Comparison of ENCODE assay signal across 7 mouse cellular contexts in the genomic region with DNA sequence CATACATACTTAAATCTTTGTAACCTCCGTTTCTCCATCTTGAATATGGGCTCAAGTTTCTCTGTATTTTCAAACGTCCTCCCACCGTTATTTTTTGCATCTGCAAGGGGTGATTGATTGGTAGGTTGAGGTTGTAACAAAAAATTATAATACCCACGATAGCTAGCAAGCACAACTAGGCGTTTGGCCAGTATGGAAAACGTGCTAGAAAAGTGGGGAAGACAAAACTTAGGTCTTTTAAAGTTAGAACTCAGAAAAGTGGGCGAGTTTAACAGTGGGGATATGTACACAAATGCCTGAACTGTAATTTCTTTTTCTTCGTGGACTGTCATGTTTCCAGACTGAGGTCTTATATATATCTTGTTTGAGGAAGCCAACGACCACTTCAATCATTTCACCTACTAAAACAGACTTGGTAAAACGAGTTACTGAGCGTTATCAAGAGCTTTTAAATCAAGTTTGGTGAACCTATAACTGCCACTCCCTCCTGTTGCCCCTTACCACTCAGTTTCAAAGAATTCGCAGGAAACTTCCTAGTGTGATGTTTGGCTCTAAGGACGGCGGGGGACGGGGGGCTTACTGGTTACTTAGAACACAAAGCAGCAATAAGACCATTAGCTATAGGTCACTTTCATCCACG. TPM values are rescaled to one million over a fixed set of nuclear protein-coding genes. Genes with fewer than 3 reads are reported as not detected.
DNase-seq lines count a peak whose midpoint lies in the region; ATAC-seq and TF ChIP-seq lines count a peak whose summit lies in the region.

No protein-coding gene starts in this region.

- H3K9ac ChIP-seq in lung, embryonic 14.5 days, result peak overlapping the region; percentile 67
- peak overlapping the region; percentile 76 for H3K9ac ChIP-seq in embryonic facial prominence, embryonic 13.5 days
- H3K9ac ChIP-seq in intestine, embryonic 15.5 days, result peak overlapping the region; percentile 64
- H3K9ac ChIP-seq in neural tube, embryonic 15.5 days (replicated peaks), result peak overlapping the region; percentile 69

- WGBS in lung, embryonic 14.5 days, result 30% methylated on average over 16 of the region's 16 CpGs
- WGBS in embryonic facial prominence, embryonic 13.5 days, result 36% methylated on average over 16 of the region's 16 CpGs
- WGBS in intestine, embryonic 15.5 days, result 31% methylated on average over 16 of the region's 16 CpGs
- 35% methylated on average over 16 of the region's 16 CpGs for whole genome bisulfite sequencing in neural tube, embryonic 15.5 days

- peak overlapping the region; percentile 96 for H3K27ac ChIP-seq in lung, embryonic 14.5 days (ENCODE audit: low read depth)
- H3K27ac ChIP-seq in embryonic facial prominence, embryonic 13.5 days, result peak overlapping the region; percentile 96
- H3K27ac ChIP-seq in intestine, embryonic 15.5 days, result peak overlapping the region; percentile 92
- H3K27ac ChIP-seq in neural tube, embryonic 15.5 days (replicated peaks), result peak overlapping the region; percentile 100

- no peaks in the 10 kb centered on the region for H3K27me3 ChIP-seq in lung, embryonic 14.5 days (ENCODE audit: insufficient read depth, low read length)
- H3K27me3 ChIP-seq in embryonic facial prominence, embryonic 13.5 days, result no peaks in the 10 kb centered on the region
- H3K27me3 ChIP-seq in intestine, embryonic 15.5 days (replicated peaks), result no peaks in the 10 kb centered on the region
- no peaks in the 10 kb centered on the region for H3K27me3 ChIP-seq in neural tube, embryonic 15.5 days (replicated peaks)

- peaks cover 13% of the 10 kb centered on the region; the same call in 1 of the 2 replicates for H3K4me1 ChIP-seq in lung, embryonic 14.5 days (ENCODE audit: insufficient read depth)
- H3K4me1 ChIP-seq in embryonic facial prominence, embryonic 13.5 days, result peaks cover 17% of the 10 kb centered on the region
- H3K4me1 ChIP-seq in intestine, embryonic 15.5 days (replicated peaks), result peaks cover 9% of the 10 kb centered on the region; the same call in 1 of the 2 replicates
- H3K4me1 ChIP-seq in neural tube, embryonic 15.5 days, result peaks cover 27% of the 10 kb centered on the region

- H3K4me3 ChIP-seq in lung, embryonic 14.5 days (ENCODE audit: low read depth, low read length), result peak overlapping the region; percentile 72
- peak overlapping the region; percentile 74 for H3K4me3 ChIP-seq in embryonic facial prominence, embryonic 13.5 days
- H3K4me3 ChIP-seq in intestine, embryonic 15.5 days (replicated peaks), result peak overlapping the region; percentile 63
- H3K4me3 ChIP-seq in neural tube, embryonic 15.5 days (replicated peaks), result peak overlapping the region; percentile 81

- H3K4me2 ChIP-seq in lung, embryonic 14.5 days, result peak overlapping the region; percentile 90
- peak overlapping the region; percentile 72 for H3K4me2 ChIP-seq in embryonic facial prominence, embryonic 13.5 days
- H3K4me2 ChIP-seq in intestine, embryonic 15.5 days (replicated peaks), result peak overlapping the region; percentile 71
- H3K4me2 ChIP-seq in neural tube, embryonic 15.5 days, result peak overlapping the region; percentile 80

- no peak for ATAC-seq in lung, embryonic 14.5 days (ENCODE audit: insufficient read depth)
- no peak for ATAC-seq in embryonic facial prominence, embryonic 13.5 days (ENCODE audit: insufficient number of reproducible peaks, insufficient read depth, low FRiP score, low TSS enrichment, low read depth)
- no peak for ATAC-seq in intestine, embryonic 15.5 days
- no peak for ATAC-seq in neural tube, embryonic 15.5 days (ENCODE audit: low FRiP score)

- 0 out of 2 replicates have a peak, but pooled peaks cover 9% of the 10 kb centered on the region for H3K36me3 ChIP-seq in lung, embryonic 14.5 days (ENCODE audit: insufficient read depth)
- H3K36me3 ChIP-seq in embryonic facial prominence, embryonic 13.5 days, result peaks cover 5% of the 10 kb centered on the region
- H3K36me3 ChIP-seq in intestine, embryonic 15.5 days, result no peaks in the 10 kb centered on the region
- H3K36me3 ChIP-seq in neural tube, embryonic 15.5 days, result no peaks in the 10 kb centered on the region

- no peak for DNase-seq in lung, embryonic 14.5 days
- no peak for DNase-seq in lung, adult 18-20 months
- DNase-seq in gastrocnemius, adult 18-20 months (ENCODE audit: low spot score), result no peak
- no peak for DNase-seq in gastrocnemius, postnatal 10 days

- no peaks in the 10 kb centered on the region for H3K9me3 ChIP-seq in lung, embryonic 14.5 days (ENCODE audit: low read depth, low read length)
- no peaks in the 10 kb centered on the region for H3K9me3 ChIP-seq in embryonic facial prominence, embryonic 13.5 days
- H3K9me3 ChIP-seq in intestine, embryonic 15.5 days, result no peaks in the 10 kb centered on the region
- no peaks in the 10 kb centered on the region for H3K9me3 ChIP-seq in neural tube, embryonic 15.5 days (replicated peaks)

- TF ChIP-seq CTCF in lung, embryonic 14.5 days (IDR thresholded peaks at IDR 0.05; ENCODE audit: low read depth), result no peak

RNA-seq across cellular contexts. Expression of a gene that starts 0.9 kb away (rescaled TPM):
- polyA plus RNA-seq in lung, embryonic 14.5 days (2014; fragmentation: Nextera tagmentation; extraction: Ambion mirVana), result 128 and 129 TPM in 2 replicates
- polyA plus RNA-seq in embryonic facial prominence, embryonic 13.5 days (2015; fragmentation: Nextera tagmentation; extraction: Ambion mirVana), result 137 and 150 TPM in 2 replicates
- 105 and 113 TPM in 2 replicates for polyA plus RNA-seq in intestine, embryonic 15.5 days (2015; fragmentation: Nextera tagmentation; extraction: Ambion mirVana)
- polyA plus RNA-seq in neural tube, embryonic 15.5 days (2015; fragmentation: Nextera tagmentation; extraction: Ambion mirVana), result 93.9 and 101 TPM in 2 replicates
- 100 to 1,000 TPM; 108 to 112 TPM for total RNA-seq in gastrocnemius, adult 18-20 months (2021)
- total RNA-seq in gastrocnemius, postnatal 10 days (2021), result 10 to 100 TPM; 66.2 to 71.1 TPM
